Mouse (Mus musculus) left cerebral cortex, adult 8-10 months (tissue): ENCODE measurements around the gene Maml3. TPM values are rescaled to one million over a fixed set of nuclear protein-coding genes. Genes with fewer than 3 reads are reported as not detected.
A peak's percentile ranks its signal among the peaks of the same experiment; 100 is the strongest.

Experiments
- DNase-seq, 2 experiments: peaks; one replicate each; pipeline ENCODE4 v3.0.0; 2022; ENCODE audit warnings: low spot score in 2 of 2
- total RNA-seq, 4 experiments: library from RNA; stranded (reverse); gene quantifications; 2 replicates each; pipeline ENCODE4 v1.2.4; 2022

The Maml3 gene
- total RNA-seq, 4 experiments from 2014 or later, result 6.7 to 8.3 (median 7.1) TPM

DNA sequence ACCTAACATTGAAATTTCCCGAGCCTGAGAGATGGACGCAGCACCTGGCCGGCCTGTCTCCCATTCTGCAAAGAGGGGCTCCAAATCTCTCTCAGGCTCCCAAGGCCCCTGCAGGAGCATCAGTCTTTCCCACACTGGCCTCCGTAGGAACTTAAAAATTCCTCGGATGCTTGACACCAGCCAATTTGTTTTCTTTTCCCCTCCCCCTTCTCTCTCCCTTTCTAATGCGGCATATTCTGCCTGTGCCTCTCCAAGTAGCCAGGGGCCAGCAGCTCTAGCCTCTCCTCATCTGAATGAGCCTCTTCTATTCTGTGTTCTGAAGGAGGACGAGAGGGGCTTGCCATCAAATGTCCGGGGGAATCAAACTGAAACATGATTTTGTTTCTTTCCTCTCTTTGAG is 391.6 kb downstream of the Maml3 start:
- DNase-seq, result no peak

GRCm38 (mm10) chr3:51712382-51712781 is 392.5 kb downstream of the Maml3 start:
- no peak for DNase-seq

DNA sequence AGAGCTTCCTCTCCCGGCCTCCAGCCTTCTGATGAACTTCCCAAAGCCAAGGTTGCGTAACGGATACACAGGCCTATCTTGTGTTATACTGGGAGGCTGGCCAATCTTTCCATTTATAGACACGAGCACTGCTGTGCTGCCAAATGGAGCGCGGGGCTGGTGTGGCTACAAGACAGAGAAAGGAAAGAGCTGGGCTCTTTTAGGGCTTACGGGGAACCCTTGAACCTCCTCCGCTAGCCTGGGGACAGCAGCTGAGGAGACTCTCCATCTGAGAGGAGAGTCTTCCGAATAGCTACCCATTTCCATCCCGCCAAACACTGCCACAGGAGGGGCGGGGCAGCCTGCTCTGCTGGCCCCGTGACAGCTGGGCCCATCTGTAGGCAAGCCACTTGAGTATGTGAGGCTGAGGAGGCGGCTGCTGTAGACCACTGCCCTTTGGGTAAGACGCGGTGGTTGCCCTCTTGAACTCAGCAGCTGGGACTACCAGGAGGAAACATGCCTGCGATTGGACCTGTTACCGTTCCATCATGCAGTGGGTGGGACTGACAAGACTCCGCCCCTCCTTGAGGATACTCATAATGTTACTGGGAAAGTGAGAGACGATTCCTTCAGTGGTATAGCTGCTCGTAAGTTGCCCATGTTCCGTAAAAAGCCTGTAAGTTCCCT is 396.0 kb downstream of the Maml3 start:
- DNase-seq, result peak; percentile 41 to 81

DNA sequence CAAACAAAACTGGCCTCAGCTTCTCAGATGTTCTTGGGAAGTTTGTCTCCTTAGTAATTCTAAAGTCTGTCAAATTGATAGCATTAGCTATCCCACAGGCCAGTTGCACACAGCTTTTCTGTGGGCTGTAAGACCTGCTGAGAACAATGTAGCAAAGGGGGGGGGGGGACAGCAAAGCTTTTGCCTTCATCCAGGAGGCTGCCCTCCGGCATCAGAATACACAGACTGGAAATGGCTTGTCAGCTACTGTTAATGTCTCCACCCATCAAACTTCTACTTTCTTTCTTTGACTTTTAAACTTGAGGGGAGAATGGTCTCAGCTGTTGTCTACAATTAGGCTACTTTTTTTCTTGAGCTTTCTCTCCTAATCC is 396.5 kb downstream of the Maml3 start:
- DNase-seq, result no peak

DNA sequence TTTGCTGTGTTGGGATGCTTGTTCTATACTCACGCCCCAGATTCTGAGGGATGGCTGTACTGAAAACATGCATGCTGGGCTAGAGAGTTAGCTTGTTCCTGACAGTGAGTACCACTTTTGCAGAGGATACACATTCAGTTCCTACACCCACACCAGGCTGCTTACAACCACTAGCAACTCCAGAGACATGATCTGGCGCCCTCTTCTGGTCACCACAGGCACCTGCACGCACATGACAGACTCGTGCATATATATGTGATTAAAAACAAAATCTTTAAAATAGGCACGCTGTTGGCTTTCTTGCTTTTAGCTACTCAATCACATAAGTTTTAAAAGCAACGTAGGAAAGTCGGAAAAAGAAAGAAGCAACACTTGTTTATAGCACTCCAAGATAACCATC is 399.7 kb downstream of the Maml3 start:
- DNase-seq, result no peak

DNA sequence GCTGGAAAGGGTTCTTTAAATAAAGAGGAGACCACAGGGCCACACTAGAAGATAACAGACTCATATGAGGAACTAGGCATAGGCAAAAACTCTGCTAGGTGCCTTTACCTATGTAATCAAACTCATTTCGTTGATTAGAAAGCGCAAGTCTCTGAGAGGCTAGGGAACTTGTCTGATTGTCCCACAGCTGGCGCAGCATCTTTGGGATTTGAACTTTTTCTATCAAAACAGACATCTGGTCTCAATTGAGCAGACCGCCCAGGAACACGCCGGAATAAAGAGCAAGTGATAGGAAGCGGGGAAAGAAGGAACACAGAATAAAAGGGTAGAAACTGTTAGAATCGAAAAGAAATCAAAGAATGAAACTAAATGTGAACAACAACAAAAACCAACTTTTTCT is 401.4 kb downstream of the Maml3 start:
- no peak for DNase-seq

DNA sequence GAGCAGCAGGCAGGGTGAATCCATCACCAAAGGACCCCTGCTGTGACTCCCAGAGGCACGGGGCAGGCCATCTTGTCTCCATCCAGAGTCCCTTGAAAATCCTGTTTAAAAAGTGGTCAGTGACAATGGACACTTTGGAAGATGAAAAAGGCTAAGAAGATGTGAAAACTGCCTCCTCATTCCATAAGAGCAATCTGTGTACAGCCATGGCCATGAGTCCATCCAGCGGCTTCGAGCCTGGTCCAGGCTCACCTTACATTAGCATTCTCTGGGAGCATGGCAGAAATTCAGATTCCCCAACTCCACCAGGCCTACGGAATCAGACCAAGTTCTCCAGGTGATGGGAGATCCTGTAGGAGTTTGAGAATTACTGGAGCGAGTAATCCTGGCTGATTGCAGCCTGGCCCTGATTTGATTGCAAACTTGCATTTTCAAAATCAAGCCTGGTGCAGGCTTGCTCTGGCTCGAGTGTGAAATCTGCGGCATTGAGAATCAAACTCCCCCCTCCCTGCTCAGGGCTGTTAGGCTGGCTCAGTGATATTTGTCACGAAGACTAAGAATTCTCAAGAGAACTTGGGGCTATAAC is 402.1 kb downstream of the Maml3 start:
- no peak for DNase-seq

GRCm38 (mm10) chr3:51701950-51702349 is 402.9 kb downstream of the Maml3 start:
- DNase-seq, result peak in 1 of 2 experiments; percentile 28

DNA sequence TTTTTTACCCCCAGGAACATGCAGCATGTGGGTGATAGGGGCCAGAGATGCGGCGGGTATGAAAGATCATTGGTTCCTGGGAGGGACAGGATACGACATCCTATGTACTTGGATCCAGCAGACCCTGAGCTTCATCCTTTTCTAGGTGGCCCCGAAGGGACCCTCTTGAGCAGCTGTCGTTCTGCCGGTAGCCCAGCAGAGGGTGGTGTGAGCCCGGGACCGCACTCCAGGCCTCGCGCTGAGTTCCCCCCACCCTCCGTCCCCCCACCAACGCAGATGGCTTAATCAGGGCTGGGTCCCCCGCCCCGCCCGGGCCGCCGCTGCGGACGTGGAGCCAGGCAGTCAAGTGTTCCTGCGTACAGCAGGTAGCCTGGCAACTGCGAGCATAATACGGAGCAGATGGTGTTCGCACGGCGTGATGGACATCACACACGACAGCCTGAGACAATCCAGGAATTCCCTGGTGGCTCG is 403.6 kb downstream of the Maml3 start:
- peak; percentile 46 to 63 for DNase-seq

DNA sequence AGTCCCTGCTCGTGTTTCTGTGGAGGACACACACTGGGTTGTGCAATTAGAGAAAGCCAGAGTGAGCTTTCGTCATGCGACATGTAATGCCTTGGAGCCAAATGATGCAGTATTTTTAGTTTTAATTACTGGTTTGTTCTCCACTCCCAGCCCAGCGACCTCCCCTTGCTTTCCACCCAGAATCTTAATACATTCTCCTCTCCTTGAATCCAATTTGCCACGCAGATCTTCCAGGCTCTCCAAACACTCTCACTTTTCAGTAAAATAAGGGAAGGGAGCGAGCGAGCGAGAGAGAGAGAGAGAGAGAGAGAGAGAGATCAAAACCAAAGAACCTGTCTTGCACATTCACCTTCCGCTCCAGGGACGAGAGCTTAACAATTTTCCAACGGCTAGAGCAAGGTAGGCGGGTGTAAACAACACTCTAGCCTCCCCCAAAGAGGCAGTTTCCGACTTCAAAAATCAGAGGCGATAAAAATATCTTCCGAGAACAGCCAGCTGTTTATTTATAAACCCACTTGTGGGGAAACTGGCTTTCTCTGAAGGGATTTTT is 404.1 kb downstream of the Maml3 start:
- peak in 1 of 2 experiments; percentile 28 for DNase-seq

DNA sequence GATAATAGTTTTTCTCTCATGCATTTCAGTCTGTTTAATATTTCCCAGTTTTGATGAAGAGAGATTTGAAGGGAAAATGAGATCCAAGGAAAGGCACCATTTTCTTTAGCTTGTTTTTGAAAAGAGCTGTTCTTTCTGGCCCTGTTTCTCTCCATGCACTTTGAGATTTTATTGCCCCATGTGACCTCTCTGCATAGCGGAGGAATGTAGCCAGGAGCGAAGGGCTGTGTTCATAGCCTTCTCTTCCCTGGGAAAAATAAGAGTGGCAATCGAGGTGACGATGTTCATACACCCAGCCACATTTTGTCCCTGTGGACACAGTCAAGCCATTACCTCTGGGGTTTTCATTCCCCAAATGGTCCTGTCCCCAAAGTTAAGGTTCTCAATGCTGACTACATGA is 404.8 kb downstream of the Maml3 start:
- no peak for DNase-seq

DNA sequence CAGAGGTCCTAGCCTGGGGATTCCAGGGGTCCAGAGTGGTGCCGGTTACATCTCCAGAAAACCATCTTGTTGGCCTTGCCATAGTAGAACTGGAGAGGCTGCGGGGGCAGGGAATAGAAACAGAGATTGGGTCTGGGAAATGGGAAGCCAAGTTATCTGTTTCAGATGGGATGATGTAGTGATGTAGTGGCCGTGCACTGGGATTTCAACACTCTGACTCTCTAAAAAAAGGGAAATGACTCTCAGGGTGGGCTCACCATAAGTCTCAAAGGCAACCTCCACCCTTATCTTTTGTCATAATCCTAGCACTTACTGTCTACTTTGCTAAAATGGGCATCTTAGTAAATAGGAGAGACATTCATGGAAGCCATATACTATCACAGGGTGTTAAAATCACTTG is 406.9 kb downstream of the Maml3 start:
- DNase-seq, result no peak

DNA sequence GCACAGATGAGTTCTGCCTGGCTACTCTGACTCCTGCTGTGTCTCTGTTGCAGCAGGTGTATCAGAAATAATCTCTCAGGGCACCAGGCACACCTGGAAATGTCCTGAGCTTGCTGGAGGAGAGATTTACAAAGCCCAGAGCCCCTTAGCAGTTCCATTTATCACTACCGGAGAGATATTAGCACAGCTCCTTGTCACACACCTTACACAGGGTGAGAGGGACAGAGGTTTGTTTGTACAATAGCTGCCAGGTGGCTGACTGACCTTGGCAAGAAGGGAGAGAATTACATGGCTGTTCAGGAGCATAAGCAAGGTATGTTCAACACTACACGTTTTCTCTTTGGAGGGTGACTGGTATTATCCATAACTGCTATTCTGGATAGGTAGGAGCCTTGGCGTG is 409.2 kb downstream of the Maml3 start:
- DNase-seq, result no peak

- no peak for DNase-seq
Measured at GRCm38 (mm10) chr3:51694576-51694975, 410.3 kb downstream of the Maml3 start.

GRCm38 (mm10) chr3:51693196-51693595 is 411.7 kb downstream of the Maml3 start:
- DNase-seq, result no peak

DNA sequence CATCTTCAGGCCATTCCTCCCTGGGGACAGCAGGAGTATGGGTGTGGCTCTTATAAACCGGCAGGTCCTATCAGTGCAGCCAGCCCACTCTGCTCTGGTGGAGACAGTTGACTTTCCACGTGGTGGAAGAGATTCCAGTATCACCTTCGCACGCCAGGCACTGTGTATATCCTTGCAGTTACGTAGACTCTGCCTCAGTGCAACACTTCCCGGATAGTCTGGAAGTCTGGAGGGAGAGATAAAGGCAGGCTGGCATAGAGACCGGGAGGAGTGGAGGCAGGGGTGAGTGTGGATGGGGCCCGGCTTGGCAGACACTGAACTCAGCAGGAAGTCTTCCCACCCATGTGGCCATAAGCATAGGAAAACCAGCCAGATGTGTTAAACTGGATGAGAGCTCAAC is 416.2 kb downstream of the Maml3 start:
- no peak for DNase-seq

- DNase-seq, result no peak
Measured at GRCm38 (mm10) chr3:51686791-51687190, 418.1 kb downstream of the Maml3 start.

DNA sequence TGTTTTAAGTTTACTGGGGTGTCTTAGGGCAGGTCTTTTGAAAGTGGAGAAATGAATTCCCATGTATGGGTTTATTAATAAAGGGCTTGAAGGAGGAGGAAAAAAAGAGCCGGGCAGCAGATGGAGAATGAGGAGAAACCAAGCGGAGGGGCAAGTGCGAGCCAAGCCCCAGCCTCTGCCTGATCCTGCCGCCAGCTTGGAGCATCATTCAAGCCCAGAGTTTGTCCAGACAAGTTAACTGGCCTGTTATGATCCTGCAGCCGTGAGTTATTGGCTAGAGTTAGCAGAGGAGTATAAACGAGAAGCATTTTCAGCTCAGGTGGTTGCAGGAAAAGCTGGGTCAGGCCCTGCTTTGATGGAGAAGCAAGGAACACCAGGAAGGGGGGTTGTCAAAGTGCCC is 418.6 kb downstream of the Maml3 start:
- no peak for DNase-seq

DNA sequence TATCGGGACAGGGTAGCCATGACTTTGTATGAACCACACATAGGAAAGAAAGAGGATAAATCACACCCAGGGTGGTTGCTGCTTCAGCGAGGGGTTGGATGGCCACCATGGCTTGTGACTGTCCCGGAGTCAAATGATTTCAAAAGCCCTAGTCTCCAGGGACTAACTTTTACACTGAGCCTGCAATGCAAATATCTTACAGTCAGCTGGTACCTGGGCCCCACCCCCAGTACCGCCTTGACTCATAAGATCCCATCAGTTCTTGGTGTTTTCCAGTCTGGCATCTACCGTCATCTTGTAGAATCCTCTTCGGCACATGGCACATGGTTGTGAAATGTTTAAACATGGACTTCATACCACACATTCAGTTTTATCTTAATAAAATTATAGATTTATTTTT is 419.3 kb downstream of the Maml3 start:
- no peak for DNase-seq

- no peak for DNase-seq
Measured at GRCm38 (mm10) chr3:51674963-51675362, 429.9 kb downstream of the Maml3 start.

DNA sequence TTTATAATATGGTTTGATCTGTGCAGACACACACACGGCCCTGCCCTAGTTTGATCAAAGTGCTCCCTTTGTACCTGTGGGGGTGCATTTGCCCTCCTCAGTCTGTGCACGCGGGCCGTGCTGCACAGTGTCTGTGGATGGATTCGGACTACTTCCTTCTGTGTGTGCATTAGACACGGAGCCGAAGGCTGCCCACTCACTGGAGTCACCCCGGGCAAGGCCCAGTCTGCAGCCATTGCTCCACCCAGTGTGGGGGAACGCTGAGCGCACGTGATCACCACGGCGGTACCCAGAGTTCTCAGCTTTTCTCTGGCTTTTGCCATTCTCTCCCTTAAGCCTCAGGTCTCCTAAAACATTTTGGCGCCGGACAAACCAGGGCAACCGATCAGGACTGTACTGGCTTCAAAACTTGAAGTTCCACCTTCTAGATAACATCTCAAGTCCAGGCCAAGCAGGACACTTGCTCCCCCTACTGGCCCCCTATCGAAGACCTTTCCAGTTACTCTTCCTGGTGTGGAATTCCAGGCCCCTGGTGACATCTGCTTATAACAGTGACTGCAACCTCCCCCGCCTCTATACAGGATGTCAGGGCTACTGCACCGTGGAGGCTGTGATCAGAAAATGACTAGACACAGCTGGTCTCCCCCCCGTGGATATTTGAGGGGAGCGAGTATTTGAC is 431.3 kb downstream of the Maml3 start:
- DNase-seq, result no peak

- no peak for DNase-seq
Measured at GRCm38 (mm10) chr3:51672631-51673030, 432.2 kb downstream of the Maml3 start.

DNA sequence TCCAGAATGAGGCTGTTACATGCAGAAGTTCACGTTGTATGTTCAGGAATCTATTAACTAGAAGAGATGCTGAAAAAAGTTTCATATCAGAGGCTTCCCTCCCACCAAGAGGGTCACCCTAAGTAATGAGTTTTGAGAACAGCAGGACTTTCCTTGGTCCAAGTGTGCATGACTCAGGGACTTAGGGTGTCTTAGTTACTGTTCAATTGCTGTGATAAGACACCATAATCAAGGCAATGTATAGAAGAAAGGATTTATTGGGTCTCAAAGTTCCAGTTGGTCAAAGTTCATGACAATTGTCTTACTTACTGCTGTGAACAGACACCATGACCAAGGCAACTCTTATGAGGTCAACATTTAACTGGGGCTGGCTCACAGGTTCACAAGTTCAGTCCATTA is 433.8 kb downstream of the Maml3 start:
- no peak for DNase-seq
